Mouse (Mus musculus) liver, embryonic 11.5 days (tissue): Measurements from ENCODE around the gene Atg4a-ps. TPM values are rescaled to one million over a fixed set of nuclear protein-coding genes. Genes with fewer than 3 reads are reported as not detected.
"Not testable (repeated sequence)": the region's sequence is repeated elsewhere in the genome, so short reads cannot be mapped to it uniquely, and the experiment has no call there.

Experiments used
- ATAC-seq: fragments of 200-750 bp; cut with Nextera tagmentation; replicated peaks from 2 replicates; pipeline ENCODE4 v1.8.0; 2017; ENCODE audit warnings: moderate number of reproducible peaks, mild to moderate bottlenecking, moderate TSS enrichment, moderate library complexity; ENCODE audit not compliant: low FRiP score
- DNase-seq: peaks from one replicate; pipeline ENCODE4 v3.0.0-alpha.2; 2017; ENCODE audit warnings: low spot score
- H3K27ac ChIP-seq: fragments of 300-500 bp; sonication (generic); 2 replicates; pipeline ENCODE4 v1.5.1; 2014; ENCODE audit warnings: mild to moderate bottlenecking, low read depth, low read length, control low read depth
- H3K27me3 ChIP-seq: fragments of 300-500 bp; sonication (generic); replicated peaks from 2 replicates; pipeline ENCODE4 v1.6.1; 2014; ENCODE audit warnings: low read length, mixed read lengths; ENCODE audit not compliant: control insufficient read depth, insufficient read depth
- H3K36me3 ChIP-seq: fragments of 300-500 bp; sonication (generic); 2 replicates; pipeline ENCODE4 v1.6.1; 2014; ENCODE audit warnings: mild to moderate bottlenecking, low read length, moderate library complexity, mixed read lengths; ENCODE audit not compliant: control insufficient read depth, insufficient read depth
- H3K4me1 ChIP-seq: fragments of 300-500 bp; sonication (generic); replicated peaks from 2 replicates; pipeline ENCODE4 v1.6.1; 2014; ENCODE audit warnings: low read length, mixed read lengths; ENCODE audit not compliant: control insufficient read depth, insufficient read depth
- H3K4me2 ChIP-seq: fragments of 300-500 bp; sonication (generic); 2 replicates; pipeline ENCODE4 v1.6.1; 2014; ENCODE audit warnings: mild to moderate bottlenecking, control low read depth, moderate library complexity
- H3K4me3 ChIP-seq: fragments of 300-500 bp; sonication (generic); 2 replicates; pipeline ENCODE4 v1.5.1; 2014; ENCODE audit warnings: low read depth, low read length, control low read depth
- H3K9ac ChIP-seq: fragments of 300-500 bp; sonication (generic); 2 replicates; pipeline ENCODE4 v1.6.1; 2014; ENCODE audit warnings: low read depth, low read length, control low read depth
- H3K9me3 ChIP-seq: fragments of 300-500 bp; sonication (generic); 2 replicates; pipeline ENCODE4 v1.6.1; 2016; ENCODE audit warnings: low read length, inconsistent platforms, mixed read lengths; ENCODE audit not compliant: control insufficient read depth
- WGBS: fragments of 180-500 bp; shearing (Covaris S2); extraction: QIAGEN DNeasy Blood & Tissue Kit; methylation state at CpG from one replicate; pipeline ENCODE4 v1.1.7; 2014; 5-methylcytosine and 5-hydroxymethylcytosine counted together
- polyA plus RNA-seq: library from polyadenylated mRNA; unstranded; fragments of >200 nt; fragmentation: Nextera tagmentation; extraction: Ambion mirVana; gene quantifications from 2 replicates; pipeline ENCODE4 v1.2.1, GENCODE M21; 2014

Atg4a-ps gene
- polyA plus RNA-seq: 0.08 and 0.25 TPM in 2 replicates

DNA sequence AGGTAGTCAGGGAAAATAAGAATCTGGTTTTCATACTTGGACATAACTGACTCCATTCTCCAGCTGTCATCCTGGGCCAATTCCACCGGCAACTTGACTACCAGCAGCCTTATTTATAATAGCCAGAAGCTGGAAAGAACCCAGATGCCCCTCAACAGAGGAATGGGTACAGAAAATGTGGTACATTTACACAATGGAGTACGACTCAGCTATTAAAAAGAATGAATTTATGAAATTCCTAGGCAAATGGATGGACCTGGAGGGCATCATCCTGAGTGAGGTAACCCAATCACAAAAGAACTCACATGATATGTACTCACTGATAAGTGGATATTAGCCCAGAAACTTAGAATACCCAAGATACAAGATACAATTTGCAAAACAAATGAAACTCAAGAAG, at the start of gene Atg4a-ps:
Gene Atg4a-ps (minus strand): TSS at position 101 of the 400 bp plus-strand sequence.
- 87% methylated on average over 2 of the region's 2 CpGs for WGBS
- DNase-seq: not testable (repeated sequence)

DNA sequence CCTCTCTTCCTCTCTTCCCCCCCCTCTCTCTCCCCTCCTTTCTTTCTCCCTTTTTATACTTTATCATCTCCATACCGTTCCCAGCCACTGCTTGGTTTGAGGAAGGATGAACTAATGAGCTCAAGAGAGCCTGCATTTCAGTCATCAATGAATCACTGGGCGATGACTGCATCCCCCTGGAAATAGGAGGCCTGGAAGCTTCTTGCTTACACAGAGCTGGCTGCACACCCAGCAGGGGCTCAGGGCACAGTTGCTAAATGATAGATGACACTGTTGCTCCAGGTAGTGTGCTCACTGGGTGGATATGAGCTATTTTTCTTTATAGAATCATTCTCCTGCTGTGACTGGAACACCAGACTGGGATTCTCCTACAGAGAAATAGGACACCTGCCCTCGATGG, 49.7 kb upstream of the Atg4a-ps start:
- no peak overlapping the region for H3K9ac ChIP-seq
- no peak overlapping the region for H3K4me2 ChIP-seq
- DNase-seq: no peak
- no peaks in the 10 kb centered on the region for H3K36me3 ChIP-seq
- H3K4me1 ChIP-seq: no peaks in the 10 kb centered on the region
- H3K27me3 ChIP-seq: no peaks in the 10 kb centered on the region
- H3K4me3 ChIP-seq: no peak overlapping the region
- no peak for ATAC-seq
- 51% methylated on average over 3 of the region's 3 CpGs for WGBS
- no peaks in the 10 kb centered on the region for H3K9me3 ChIP-seq
- no peak overlapping the region for H3K27ac ChIP-seq

More for the DNA sequence above, at the start of gene Atg4a-ps:
- not testable (repeated sequence) for H3K4me2 ChIP-seq, H3K27ac ChIP-seq, H3K9me3 ChIP-seq, H3K27me3 ChIP-seq, H3K4me3 ChIP-seq, H3K9ac ChIP-seq, H3K4me1 ChIP-seq, ATAC-seq, H3K36me3 ChIP-seq

DNA sequence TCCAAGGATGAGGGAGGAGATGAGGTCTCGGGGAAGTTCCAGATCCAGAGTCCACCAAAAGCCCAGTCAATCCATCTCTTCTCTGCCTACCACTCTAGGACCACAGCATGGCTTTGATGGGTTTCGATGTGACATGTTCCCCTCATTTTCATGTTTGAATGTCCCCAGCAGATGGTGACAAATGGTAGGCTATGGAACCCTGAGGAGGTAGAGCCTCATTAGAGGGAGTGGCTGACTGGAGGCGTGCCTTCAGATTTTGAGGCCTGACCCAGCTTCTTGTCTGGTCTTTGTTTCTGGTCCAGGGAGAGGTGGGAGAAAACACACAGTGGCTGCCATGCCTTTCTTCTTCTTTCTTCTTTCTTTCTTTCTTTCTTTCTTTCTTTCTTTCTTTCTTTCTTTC, 44.6 kb upstream of the Atg4a-ps start:
- ATAC-seq (no peak), DNase-seq (no peak)
- Histone ChIP-seq H3K36me3 (no peaks in the 10 kb centered on the region), H3K4me1 (no peaks in the 10 kb centered on the region), H3K4me3 (no peak overlapping the region), H3K9ac (no peak overlapping the region), H3K27me3 (no peaks in the 10 kb centered on the region), H3K9me3 (no peaks in the 10 kb centered on the region), H3K27ac (no peak overlapping the region), H3K4me2 (no peak overlapping the region)
- WGBS: 70% methylated on average over 3 of the region's 3 CpGs

DNA sequence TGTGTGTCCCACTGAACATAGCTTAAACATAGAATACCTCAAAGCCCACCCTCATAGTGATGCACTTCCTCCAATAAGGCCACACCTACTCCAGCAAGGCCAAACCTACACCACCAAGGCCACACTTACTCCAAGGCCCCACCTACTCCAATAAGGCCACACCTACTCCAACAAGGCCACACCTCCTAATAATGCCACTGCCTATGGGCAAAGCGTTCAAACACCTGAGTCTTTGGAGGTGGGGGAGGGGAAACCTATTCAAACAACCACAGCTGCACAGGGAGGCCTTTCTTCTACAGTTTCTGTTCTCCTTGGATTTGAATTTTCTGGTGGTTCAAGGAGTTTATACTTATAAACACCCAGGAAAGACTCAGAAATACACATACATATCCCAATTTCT, 43.2 kb upstream of the Atg4a-ps start:
- 75% methylated on average over 1 of the region's 1 CpGs for WGBS
- no peak for ATAC-seq
- Histone ChIP-seq H3K4me3 (no peak overlapping the region), H3K27me3 (no peaks in the 10 kb centered on the region), H3K9ac (no peak overlapping the region), H3K4me1 (no peaks in the 10 kb centered on the region), H3K9me3 (no peaks in the 10 kb centered on the region), H3K27ac (no peak overlapping the region), H3K4me2 (no peak overlapping the region), H3K36me3 (no peaks in the 10 kb centered on the region)
- DNase-seq: no peak

DNA sequence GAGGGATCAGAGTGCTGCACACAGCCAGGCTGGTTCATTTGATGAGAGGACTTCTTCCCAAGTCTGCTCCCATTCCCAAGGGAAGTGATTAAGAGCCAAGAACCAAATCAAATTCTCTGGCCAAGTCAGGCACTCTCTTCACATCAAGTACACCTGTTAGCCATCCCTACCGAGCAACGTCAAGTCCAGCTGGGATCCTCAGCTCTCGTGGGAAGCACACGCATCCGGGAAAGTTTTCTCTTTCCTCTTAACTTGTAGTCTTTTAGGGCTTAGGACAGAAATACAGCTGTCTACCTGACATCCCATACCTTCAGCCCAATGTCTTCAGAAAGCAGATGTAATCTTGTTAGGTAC, 38.1 kb upstream of the Atg4a-ps start:
- WGBS: 47% methylated on average over 5 of the region's 5 CpGs
- H3K4me2 ChIP-seq: no peak overlapping the region
- DNase-seq: no peak
- H3K4me1 ChIP-seq: no peaks in the 10 kb centered on the region
- H3K27me3 ChIP-seq: no peaks in the 10 kb centered on the region
- no peak overlapping the region for H3K9ac ChIP-seq
- H3K27ac ChIP-seq: no peak overlapping the region
- no peaks in the 10 kb centered on the region for H3K9me3 ChIP-seq
- no peak for ATAC-seq
- no peaks in the 10 kb centered on the region for H3K36me3 ChIP-seq
- no peak overlapping the region for H3K4me3 ChIP-seq

DNA sequence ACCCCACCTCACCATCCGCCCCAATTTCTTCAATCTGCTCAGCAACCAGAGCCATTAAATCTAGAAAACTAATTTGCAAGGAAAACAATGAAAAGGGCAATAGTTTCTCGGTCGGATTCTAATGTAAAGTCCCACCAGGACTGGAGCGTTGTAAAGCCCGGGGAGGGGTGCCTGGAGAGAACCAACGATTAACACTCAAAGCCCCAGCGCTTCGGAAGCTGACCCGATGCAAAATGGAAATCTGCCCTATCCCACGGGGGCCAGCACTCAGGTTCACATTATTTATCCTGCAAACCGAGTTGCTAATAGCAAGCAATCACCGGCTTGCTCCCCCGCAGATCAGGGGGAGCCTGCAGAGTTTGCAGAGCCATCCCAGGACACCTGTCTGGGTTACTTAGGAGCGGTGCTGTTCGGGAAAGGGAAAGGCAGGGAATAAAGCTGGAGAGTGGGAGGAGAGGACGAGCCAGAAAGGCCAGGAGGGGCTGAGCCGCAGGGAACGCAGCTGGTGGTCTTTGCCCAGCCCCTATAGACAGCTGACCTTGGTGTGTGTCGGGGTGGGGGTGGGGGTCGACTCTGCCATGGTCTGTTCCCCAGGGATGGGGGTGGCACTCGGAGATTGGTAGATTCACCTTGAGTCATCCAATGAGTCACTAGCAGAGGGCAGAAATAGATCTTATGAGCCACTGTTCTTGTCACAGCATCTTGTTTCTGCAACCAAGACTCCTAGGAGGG, 37.5 kb upstream of the Atg4a-ps start:
- no peak overlapping the region for H3K9ac ChIP-seq
- H3K4me3 ChIP-seq: no peak overlapping the region
- no peak for ATAC-seq
- 11% methylated on average over 21 of the region's 21 CpGs for WGBS
- H3K27ac ChIP-seq: no peak overlapping the region
- H3K27me3 ChIP-seq: no peaks in the 10 kb centered on the region
- H3K4me2 ChIP-seq: peak overlapping the region; percentile 27; the same call in 1 of the 2 replicates
- no peak for DNase-seq
- no peaks in the 10 kb centered on the region for H3K4me1 ChIP-seq
- no peaks in the 10 kb centered on the region for H3K36me3 ChIP-seq
- no peaks in the 10 kb centered on the region for H3K9me3 ChIP-seq

DNA sequence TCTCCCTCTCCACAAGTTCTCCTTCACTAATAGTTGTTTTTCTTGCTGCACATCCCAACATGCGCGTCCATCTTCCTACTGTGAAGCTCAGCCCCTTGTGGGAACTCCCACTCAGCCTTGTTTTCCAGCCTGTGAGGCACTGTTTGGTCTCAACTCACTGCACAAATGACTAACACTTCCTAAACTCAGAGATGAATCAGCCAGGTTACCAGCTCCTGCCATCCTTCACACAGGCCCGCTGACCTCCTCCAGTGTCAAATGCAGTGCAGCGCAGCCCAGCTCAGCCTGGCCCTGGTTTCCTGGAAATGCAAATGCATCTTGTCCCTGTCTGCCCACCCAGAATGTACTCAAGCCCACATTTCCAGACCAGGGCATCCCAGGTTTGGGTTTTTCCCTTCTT, 36.6 kb upstream of the Atg4a-ps start:
- Histone ChIP-seq H3K27ac (no peak overlapping the region), H3K9me3 (no peaks in the 10 kb centered on the region), H3K4me1 (no peaks in the 10 kb centered on the region), H3K9ac (no peak overlapping the region), H3K4me2 (no peak overlapping the region), H3K4me3 (no peak overlapping the region), H3K27me3 (no peaks in the 10 kb centered on the region), H3K36me3 (no peaks in the 10 kb centered on the region)
- no peak for DNase-seq
- WGBS: 44% methylated on average over 4 of the region's 4 CpGs
- ATAC-seq: no peak

DNA sequence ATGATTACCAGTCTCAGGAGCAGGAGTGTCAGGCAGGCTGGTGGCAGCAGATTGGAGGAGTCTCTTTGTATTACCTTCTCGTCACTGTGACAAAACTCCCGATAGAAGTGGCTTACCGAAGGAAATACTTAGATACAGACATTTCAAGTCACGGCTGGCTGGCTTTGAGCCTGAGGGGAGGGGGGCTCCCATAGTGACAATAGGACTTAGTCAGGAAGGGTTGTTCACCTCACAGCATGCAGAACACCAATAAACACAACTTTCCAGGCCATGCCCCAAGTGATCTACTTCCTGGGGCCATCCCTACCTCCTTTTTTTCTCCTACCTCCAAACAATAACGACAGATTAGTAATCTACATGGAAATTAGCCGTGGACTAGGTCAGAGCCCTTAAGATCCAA, 32.9 kb upstream of the Atg4a-ps start:
- ATAC-seq: no peak
- no peaks in the 10 kb centered on the region for H3K9me3 ChIP-seq
- no peak overlapping the region for H3K4me3 ChIP-seq
- H3K27ac ChIP-seq: no peak overlapping the region
- H3K36me3 ChIP-seq: no peaks in the 10 kb centered on the region
- H3K4me2 ChIP-seq: no peak overlapping the region
- DNase-seq: no peak
- H3K9ac ChIP-seq: no peak overlapping the region
- no peaks in the 10 kb centered on the region for H3K4me1 ChIP-seq
- 62% methylated on average over 6 of the region's 6 CpGs for WGBS
- no peaks in the 10 kb centered on the region for H3K27me3 ChIP-seq

DNA sequence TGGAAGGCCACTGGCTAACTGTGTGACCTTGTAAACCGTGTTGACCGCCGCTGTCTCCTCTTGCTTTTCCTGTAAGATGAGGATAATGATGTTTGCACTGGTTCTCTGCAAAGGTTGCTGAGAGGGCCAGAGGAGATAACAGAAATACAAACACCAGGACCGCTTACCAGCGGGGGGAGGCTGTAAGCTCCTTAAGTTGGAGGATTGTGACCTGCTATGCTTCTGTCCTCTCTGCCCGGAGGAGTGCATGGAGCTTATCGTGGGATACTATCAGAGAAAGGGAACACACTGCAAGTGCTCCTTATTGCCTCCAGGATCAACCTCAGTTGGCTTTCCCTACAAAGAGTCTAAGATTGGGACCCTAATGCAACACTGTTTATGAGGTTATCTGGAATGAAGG, 26.8 kb upstream of the Atg4a-ps start:
- H3K4me1 ChIP-seq: no peaks in the 10 kb centered on the region
- DNase-seq (no peak), ATAC-seq (no peak)
- no peak overlapping the region for H3K4me2 ChIP-seq
- H3K4me3 ChIP-seq: no peak overlapping the region
- no peak overlapping the region for H3K27ac ChIP-seq
- no peak overlapping the region for H3K9ac ChIP-seq
- H3K27me3 ChIP-seq: no peaks in the 10 kb centered on the region
- no peaks in the 10 kb centered on the region for H3K9me3 ChIP-seq
- no peaks in the 10 kb centered on the region for H3K36me3 ChIP-seq
- 39% methylated on average over 7 of the region's 7 CpGs for WGBS
